18 mouse cellular contexts compared by ENCODE assay signal in genomic region chr16:32537867-32538660, GRCm38 (mm10). TPM values are rescaled to one million over a fixed set of nuclear protein-coding genes. Genes with fewer than 3 reads are reported as not detected.
DNase-seq lines count a peak whose midpoint lies in the region; ATAC-seq and TF ChIP-seq lines count a peak whose summit lies in the region.
"Had no signal": no experiment of that assay in that cellular context is flagged by ENCODE, and none has a peak within 500 bp of the region (broad histone marks: within the 10 kb centered on the region; RNA-seq: fewer than 3 reads in every experiment).

No protein-coding gene starts in this region.

- no peak overlapping the region for H3K9ac ChIP-seq in kidney, embryonic 15.5 days
- H3K9ac ChIP-seq in ES-Bruce4 (ENCODE audit: low read depth, poor library complexity, severe bottlenecking): no peak overlapping the region
- H3K9ac ChIP-seq in limb, embryonic 14.5 days (ENCODE audit: low read depth, low read length, severe bottlenecking): no peak overlapping the region
- H3K9ac ChIP-seq: heart, embryonic 15.5 days; midbrain, embryonic 12.5 days had no signal

- no peak for TF ChIP-seq POLR2A in ES-Bruce4 (IDR thresholded peaks at IDR 0.05; ENCODE audit: insufficient read depth, low read length)
- TF ChIP-seq POLR2A in limb, embryonic 14.5 days (IDR thresholded peaks at IDR 0.05; ENCODE audit: borderline replicate concordance, extremely low read depth, insufficient read depth, insufficient read length): no peak

- WGBS in kidney, embryonic 15.5 days: 40% methylated on average over 5 of the region's 5 CpGs
- 59% methylated on average over 5 of the region's 5 CpGs for WGBS in limb, embryonic 14.5 days

- no peak overlapping the region for H3K4me2 ChIP-seq in kidney, embryonic 15.5 days
- H3K4me2 ChIP-seq in limb, embryonic 14.5 days (replicated peaks; ENCODE audit: low read depth, low read length, severe bottlenecking): no peak overlapping the region
- H3K4me2 ChIP-seq: heart, embryonic 15.5 days; midbrain, embryonic 12.5 days had no signal

- no peaks in the 10 kb centered on the region for H3K9me3 ChIP-seq in kidney, embryonic 15.5 days (replicated peaks)
- no peaks in the 10 kb centered on the region for H3K9me3 ChIP-seq in ES-Bruce4 (replicated peaks; ENCODE audit: control insufficient read depth, insufficient read depth, low read length, poor library complexity, severe bottlenecking)
- H3K9me3 ChIP-seq in limb, embryonic 14.5 days (ENCODE audit: control insufficient read depth, low read length): no peaks in the 10 kb centered on the region
- H3K9me3 ChIP-seq: heart, embryonic 15.5 days; midbrain, embryonic 12.5 days had no signal

- ATAC-seq in kidney, embryonic 15.5 days (replicated peaks; ENCODE audit: low FRiP score): 0 out of 2 replicates have a peak, but pooled peaks have one; percentile 25
- ATAC-seq in limb, embryonic 14.5 days (ENCODE audit: low FRiP score, low read depth): no peak

- H3K27me3 ChIP-seq in kidney, embryonic 15.5 days: no peaks in the 10 kb centered on the region
- H3K27me3 ChIP-seq in ES-Bruce4 (ENCODE audit: control insufficient read depth, insufficient read depth, low read length, poor library complexity, severe bottlenecking): no peaks in the 10 kb centered on the region
- no peaks in the 10 kb centered on the region for H3K27me3 ChIP-seq in limb, embryonic 14.5 days (ENCODE audit: control insufficient read depth, insufficient read depth, low read length)
- H3K27me3 ChIP-seq: heart, embryonic 15.5 days; midbrain, embryonic 12.5 days had no signal

- peak; percentile 54; the same call in 1 of the 2 replicates for TF ChIP-seq EP300 in ES-Bruce4 (IDR thresholded peaks at IDR 0.05; ENCODE audit: insufficient read depth, low read depth, low read length)

- DNase-seq in kidney, postnatal 25 days: no peak
- DNase-seq in ES-CJ7 (ENCODE audit: low read depth, low spot score): peak; percentile 35
- DNase-seq in limb, embryonic 14.5 days (ENCODE audit: low spot score): no peak
- DNase-seq in gastrocnemius, adult 8-10 months (ENCODE audit: low spot score in 2 of 2): no peak
- no peak for DNase-seq in heart, postnatal 14 days
- DNase-seq: adrenal gland, adult 2 months; cerebellum, adult 2 months; kidney, adult 11 months; lung, postnatal 36 days had no signal

- intact Hi-C loops in heart, postnatal 14 days (cut with DNase I): no loop called here

- TF ChIP-seq CTCF in ES-Bruce4 (IDR thresholded peaks at IDR 0.05; ENCODE audit: low read depth, low read length): no peak

- H3K27ac ChIP-seq in kidney, embryonic 15.5 days: peak overlapping the region; percentile 15; the same call in 1 of the 2 replicates
- H3K27ac ChIP-seq in ES-Bruce4 (ENCODE audit: insufficient read depth, low read length): 0 out of 2 replicates have a peak overlapping the region, but pooled peaks have one; percentile 23
- H3K27ac ChIP-seq in limb, embryonic 14.5 days (replicated peaks; ENCODE audit: low read depth, low read length): 0 out of 2 replicates have a peak overlapping the region, but pooled peaks have one; percentile 28
- H3K27ac ChIP-seq: heart, embryonic 15.5 days; midbrain, embryonic 12.5 days had no signal

- H3K36me3 ChIP-seq in kidney, embryonic 15.5 days: no peaks in the 10 kb centered on the region
- H3K36me3 ChIP-seq in ES-Bruce4 (ENCODE audit: control insufficient read depth, insufficient read depth, low read length, poor library complexity, severe bottlenecking): no peaks in the 10 kb centered on the region
- H3K36me3 ChIP-seq in limb, embryonic 14.5 days (ENCODE audit: control insufficient read depth, insufficient read depth, low read length): no peaks in the 10 kb centered on the region
- H3K36me3 ChIP-seq: heart, embryonic 15.5 days; midbrain, embryonic 12.5 days had no signal

- no peak overlapping the region for H3K4me3 ChIP-seq in kidney, embryonic 15.5 days (replicated peaks)
- H3K4me3 ChIP-seq in ES-Bruce4 (ENCODE audit: low read depth, low read length): no peak overlapping the region
- H3K4me3 ChIP-seq in limb, embryonic 14.5 days (replicated peaks; ENCODE audit: low read length): no peak overlapping the region
- H3K4me3 ChIP-seq: erythroblast, embryonic 14.5 days; heart, embryonic 15.5 days; midbrain, embryonic 12.5 days had no signal

- peaks cover 31% of the 10 kb centered on the region for H3K4me1 ChIP-seq in kidney, embryonic 15.5 days
- peaks cover 1% of the 10 kb centered on the region for H3K4me1 ChIP-seq in ES-Bruce4 (ENCODE audit: control insufficient read depth, insufficient read depth, low read length)
- H3K4me1 ChIP-seq in limb, embryonic 14.5 days (ENCODE audit: control insufficient read depth, insufficient read depth, low read length): peaks cover 16% of the 10 kb centered on the region

RNA-seq across cellular contexts. Expression of gene Zdhhc19, which starts 42.0 kb away (rescaled TPM):
- not detected in 2 replicates for polyA plus RNA-seq in kidney, embryonic 15.5 days (2015; fragmentation: Nextera tagmentation; extraction: Ambion mirVana)
- polyA plus RNA-seq in ES-Bruce4 (2011; ENCODE audit: insufficient read depth, insufficient read length, low read depth, missing spikeins): not detected in 2 replicates
- polyA plus RNA-seq in limb, embryonic 14.5 days (2012; rRNA removed): not detected in 2 replicates
- not detected in 2 replicates for polyA plus RNA-seq in limb, embryonic 14.5 days (2014; fragmentation: Nextera tagmentation; extraction: Ambion mirVana)
- total RNA-seq in gastrocnemius, adult 8-10 months (2022): not detected
- total RNA-seq in heart, postnatal 14 days (2021): not detected
- total RNA-seq: adrenal gland, adult 2 months; gastrocnemius, postnatal 4 days; left cerebral cortex, postnatal 10 days had no signal
- polyA plus RNA-seq: adrenal gland, adult 2 months; cerebellum, adult 2 months; erythroblast, embryonic 14.5 days; frontal cortex, adult 2 months; heart, embryonic 15.5 days; midbrain, embryonic 12.5 days had no signal

RNA-seq across cellular contexts. Expression of gene Slc51a, which starts 50.4 kb away (rescaled TPM):
- 2.1 and 2.2 TPM in 2 replicates for polyA plus RNA-seq in kidney, embryonic 15.5 days (2015; fragmentation: Nextera tagmentation; extraction: Ambion mirVana)
- polyA plus RNA-seq in ES-Bruce4 (2011; ENCODE audit: insufficient read depth, insufficient read length, low read depth, missing spikeins): not detected in 2 replicates
- polyA plus RNA-seq in limb, embryonic 14.5 days (2012; rRNA removed): 0.08 and 0.10 TPM in 2 replicates
- 0.22 and 0.30 TPM in 2 replicates for polyA plus RNA-seq in limb, embryonic 14.5 days (2014; fragmentation: Nextera tagmentation; extraction: Ambion mirVana)
- total RNA-seq in gastrocnemius, adult 8-10 months (2022): not detected
- total RNA-seq in heart, postnatal 14 days (2021): 1 to 10 TPM; 2.3 TPM
- total RNA-seq: gastrocnemius, postnatal 4 days; layer of hippocampus, adult 8-10 months; left cerebral cortex, postnatal 10 days had no signal
- polyA plus RNA-seq: erythroblast, embryonic 14.5 days; frontal cortex, adult 2 months had no signal
